Mouse (Mus musculus) forebrain, embryonic 11.5 days (tissue): ENCODE measurements around the gene Ptprd. TPM values are rescaled to one million over a fixed set of nuclear protein-coding genes. Genes with fewer than 3 reads are reported as not detected.

Source experiments
- ATAC-seq: fragments of 200-750 bp; cut with Nextera tagmentation; replicated peaks from 2 replicates; pipeline ENCODE4 v1.8.0; 2017; ENCODE audit warnings: moderate TSS enrichment; ENCODE audit not compliant: low FRiP score
- DNase-seq: peaks from one replicate; pipeline ENCODE4 v3.0.0-alpha.2; 2017; ENCODE audit warnings: low spot score
- H3K27ac ChIP-seq: fragments of 300-500 bp; sonication (generic); 2 replicates; pipeline ENCODE4 v1.5.1; 2014; ENCODE audit warnings: low read depth, low read length
- H3K27me3 ChIP-seq: fragments of 300-500 bp; sonication (generic); 2 replicates; pipeline ENCODE4 v1.6.1; 2014; ENCODE audit warnings: mild to moderate bottlenecking, low read length, mixed read lengths; ENCODE audit not compliant: control insufficient read depth, insufficient read depth
- H3K36me3 ChIP-seq: fragments of 300-500 bp; sonication (generic); 2 replicates; pipeline ENCODE4 v1.6.1; 2014; ENCODE audit warnings: mild to moderate bottlenecking, low read length, moderate library complexity, mixed read lengths; ENCODE audit not compliant: control insufficient read depth, insufficient read depth
- H3K4me1 ChIP-seq: fragments of 300-500 bp; sonication (generic); replicated peaks from 2 replicates; pipeline ENCODE4 v1.6.1; 2014; ENCODE audit warnings: low read length, mixed read lengths; ENCODE audit not compliant: control insufficient read depth, insufficient read depth
- H3K4me2 ChIP-seq: fragments of 300-500 bp; sonication (generic); 2 replicates; pipeline ENCODE4 v1.6.1; 2014; ENCODE audit warnings: low read depth, mild to moderate bottlenecking, low read length, moderate library complexity, mixed read lengths; ENCODE audit not compliant: severe bottlenecking
- H3K4me3 ChIP-seq: fragments of 300-500 bp; sonication (generic); 2 replicates; pipeline ENCODE4 v1.5.1; 2014; ENCODE audit warnings: low read depth, low read length
- H3K9ac ChIP-seq: fragments of 300-500 bp; sonication (generic); 2 replicates; pipeline ENCODE4 v1.6.1; 2014; ENCODE audit warnings: low read length
- H3K9me3 ChIP-seq: fragments of 300-500 bp; sonication (generic); 2 replicates; pipeline ENCODE4 v1.6.1; 2016; ENCODE audit warnings: low read length, mixed read lengths; ENCODE audit not compliant: control insufficient read depth
- WGBS: fragments of 180-500 bp; shearing (Covaris S2); extraction: QIAGEN DNeasy Blood & Tissue Kit; methylation state at CpG from one replicate; pipeline ENCODE4 v1.1.7; 2014; 5-methylcytosine and 5-hydroxymethylcytosine counted together
- polyA plus RNA-seq: library from polyadenylated mRNA; unstranded; fragments of >200 nt; fragmentation: Nextera tagmentation; extraction: Ambion mirVana; gene quantifications from 2 replicates; pipeline ENCODE4 v1.2.1, GENCODE M21; 2014

Gene Ptprd
- polyA plus RNA-seq, 1 experiment from 2014 or later: 30.1 TPM

- no peak overlapping the region for H3K9ac ChIP-seq
- DNase-seq: no peak
- no peak overlapping the region for H3K4me3 ChIP-seq
- H3K27me3 ChIP-seq: no peaks in the 10 kb centered on the region
- WGBS: 74% methylated on average over 1 of the region's 1 CpGs
- no peak for ATAC-seq
- no peaks in the 10 kb centered on the region for H3K9me3 ChIP-seq
- H3K27ac ChIP-seq: no peak overlapping the region
- H3K4me1 ChIP-seq: no peaks in the 10 kb centered on the region
- no peak overlapping the region for H3K4me2 ChIP-seq
- no peaks in the 10 kb centered on the region for H3K36me3 ChIP-seq
These were observed 625.1 kb downstream of the Ptprd start for GRCm38 (mm10) chr4:77586624-77587023.

DNA sequence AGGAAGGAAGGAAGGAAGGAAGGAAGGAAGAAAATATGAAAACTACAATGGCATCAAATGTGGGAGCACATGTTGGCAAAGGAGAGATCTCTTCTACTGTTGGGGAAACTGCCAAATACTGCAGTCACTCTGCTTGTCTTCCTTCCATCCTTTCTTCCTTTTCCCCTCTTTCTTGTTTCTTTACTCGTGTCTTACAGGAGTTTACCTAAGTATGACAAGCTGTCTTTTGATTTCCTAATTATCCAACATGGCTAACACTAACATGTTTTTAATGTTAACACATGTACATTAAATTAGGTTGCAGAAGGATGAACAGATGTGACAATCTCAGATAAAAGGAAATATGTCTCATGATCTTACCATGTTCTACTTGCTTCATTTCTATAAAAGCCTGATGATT is 625.5 kb downstream of the Ptprd start:
- no peak overlapping the region for H3K27ac ChIP-seq
- H3K9me3 ChIP-seq: no peaks in the 10 kb centered on the region
- H3K36me3 ChIP-seq: no peaks in the 10 kb centered on the region
- no peaks in the 10 kb centered on the region for H3K27me3 ChIP-seq
- no peaks in the 10 kb centered on the region for H3K4me1 ChIP-seq
- no peak overlapping the region for H3K9ac ChIP-seq
- 89% methylated on average over 1 of the region's 1 CpGs for WGBS
- no peak for ATAC-seq
- DNase-seq: no peak
- no peak overlapping the region for H3K4me2 ChIP-seq
- H3K4me3 ChIP-seq: no peak overlapping the region

DNA sequence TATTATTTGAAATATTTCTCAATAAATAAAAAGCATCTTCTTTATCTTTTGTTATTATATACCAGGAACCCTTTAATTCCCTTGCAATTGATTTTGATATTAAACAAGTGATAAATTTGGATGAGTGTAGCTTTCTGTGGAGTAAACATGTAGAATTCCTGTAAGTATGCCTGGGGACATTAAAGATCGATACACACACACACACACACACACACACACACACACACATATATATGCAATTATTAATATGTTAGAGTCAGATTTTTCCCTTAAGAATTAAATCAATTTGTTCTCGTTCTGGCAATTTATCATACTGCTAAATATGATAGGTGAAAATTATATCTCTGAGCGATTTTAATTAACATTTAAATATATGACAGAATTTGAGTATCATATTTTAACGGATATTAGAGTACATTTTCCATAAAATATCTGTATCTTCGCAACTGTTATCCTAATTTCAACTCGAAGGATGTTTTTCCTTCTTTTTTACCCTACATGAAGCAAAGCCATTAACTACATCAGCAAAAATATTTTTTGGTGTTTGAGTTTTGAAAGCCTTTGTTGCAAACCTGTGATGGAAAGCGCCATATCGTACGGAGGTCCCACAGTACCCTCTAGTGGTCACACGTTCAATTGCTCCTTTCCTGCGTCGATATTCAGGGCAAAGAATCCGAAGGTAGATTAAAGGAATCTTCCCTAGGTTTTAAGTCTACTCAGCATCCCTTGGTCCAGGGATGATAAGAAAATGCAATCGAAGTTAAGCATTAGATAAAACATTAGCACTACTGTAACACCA is 653.2 kb downstream of the Ptprd start:
- Histone ChIP-seq H3K9me3 (no peaks in the 10 kb centered on the region), H3K4me1 (no peaks in the 10 kb centered on the region), H3K4me3 (no peak overlapping the region), H3K9ac (no peak overlapping the region), H3K27me3 (no peaks in the 10 kb centered on the region), H3K27ac (no peak overlapping the region), H3K4me2 (no peak overlapping the region), H3K36me3 (no peaks in the 10 kb centered on the region)
- peak; percentile 54 for DNase-seq
- 24% methylated on average over 14 of the region's 14 CpGs for WGBS
- peak; percentile 71 for ATAC-seq

- no peaks in the 10 kb centered on the region for H3K4me1 ChIP-seq
- no peak overlapping the region for H3K4me3 ChIP-seq
- no peaks in the 10 kb centered on the region for H3K36me3 ChIP-seq
- no peak for ATAC-seq
- no peak overlapping the region for H3K4me2 ChIP-seq
- H3K9ac ChIP-seq: no peak overlapping the region
- H3K27ac ChIP-seq: no peak overlapping the region
- H3K27me3 ChIP-seq: no peaks in the 10 kb centered on the region
- DNase-seq: no peak
- WGBS: 73% methylated on average over 4 of the region's 4 CpGs
- no peaks in the 10 kb centered on the region for H3K9me3 ChIP-seq
These were observed 655.9 kb downstream of the Ptprd start for GRCm38 (mm10) chr4:77555841-77556240.

DNA sequence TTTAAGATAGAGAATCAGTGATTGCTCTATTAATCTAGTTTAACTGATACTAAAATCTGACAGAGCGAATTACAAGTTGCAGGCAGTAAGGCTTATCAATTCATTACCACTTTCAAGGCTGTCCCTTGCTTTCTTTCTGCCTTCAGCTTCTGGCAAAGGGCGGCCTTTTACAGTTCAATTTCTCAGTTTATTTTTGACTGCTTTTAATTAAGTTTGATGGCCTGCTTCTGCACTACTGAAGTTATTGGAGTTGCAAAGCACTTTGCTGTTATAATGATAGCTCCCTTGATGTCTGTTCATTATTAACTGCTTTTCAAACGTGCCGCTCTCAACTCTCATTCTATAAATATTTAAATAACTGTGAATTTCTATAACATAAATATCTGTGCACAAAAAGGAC is 673.9 kb downstream of the Ptprd start:
- Histone ChIP-seq H3K36me3 (no peaks in the 10 kb centered on the region), H3K4me2 (no peak overlapping the region), H3K4me3 (no peak overlapping the region), H3K9ac (no peak overlapping the region), H3K9me3 (no peaks in the 10 kb centered on the region), H3K27ac (no peak overlapping the region), H3K4me1 (peaks cover 4% of the 10 kb centered on the region; the same call in 1 of the 2 replicates), H3K27me3 (no peaks in the 10 kb centered on the region)
- DNase-seq: no peak
- ATAC-seq: 0 out of 2 replicates have a peak, but pooled peaks have one; percentile 14
- WGBS: 79% methylated on average over 4 of the region's 4 CpGs

DNA sequence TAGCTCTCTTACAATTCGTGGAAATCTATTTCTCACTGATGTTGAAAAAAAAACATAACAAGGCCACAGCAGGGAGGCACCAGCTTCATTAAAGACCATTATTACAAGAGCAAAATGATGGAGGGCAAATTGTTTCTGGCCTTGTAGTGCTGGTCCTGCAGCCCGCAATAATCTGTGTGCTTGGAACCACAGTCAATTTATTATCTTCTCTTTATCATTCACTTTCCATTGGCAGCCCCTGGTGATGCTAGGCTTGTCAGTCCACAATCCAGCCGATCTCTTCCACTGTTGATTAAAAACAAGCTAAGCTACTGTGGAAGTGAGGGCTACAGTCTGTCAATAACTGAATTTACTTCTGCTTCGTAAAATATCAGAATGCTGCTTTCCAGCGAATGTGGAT is 674.4 kb downstream of the Ptprd start:
- 42% methylated on average over 5 of the region's 5 CpGs for WGBS
- Histone ChIP-seq H3K9me3 (no peaks in the 10 kb centered on the region), H3K27ac (no peak overlapping the region), H3K27me3 (no peaks in the 10 kb centered on the region), H3K4me1 (peaks cover 4% of the 10 kb centered on the region; the same call in 1 of the 2 replicates), H3K36me3 (no peaks in the 10 kb centered on the region), H3K4me2 (no peak overlapping the region), H3K9ac (no peak overlapping the region), H3K4me3 (no peak overlapping the region)
- DNase-seq (no peak), ATAC-seq (peak; percentile 40; the same call in 1 of the 2 replicates)

DNA sequence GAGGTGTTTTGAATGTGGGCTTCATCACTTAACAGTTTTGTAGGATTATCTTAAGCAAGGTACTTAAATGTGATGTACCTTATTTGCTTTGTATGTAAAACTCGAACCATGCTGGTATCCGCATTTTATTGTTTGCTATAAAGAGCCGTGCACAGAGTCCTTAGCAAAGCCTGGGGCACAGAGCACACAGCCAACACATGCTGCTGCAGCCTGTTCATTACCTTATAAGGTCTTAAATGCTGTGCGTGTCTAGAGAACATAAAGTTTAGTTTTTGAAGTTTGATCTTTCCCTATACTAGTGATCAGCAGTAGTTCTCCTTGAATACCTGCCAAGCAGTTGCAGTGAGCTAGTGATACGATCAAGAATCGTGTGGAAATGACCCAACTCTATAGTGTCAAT is 676.2 kb downstream of the Ptprd start:
- no peaks in the 10 kb centered on the region for H3K27me3 ChIP-seq
- WGBS: 87% methylated on average over 6 of the region's 6 CpGs
- H3K4me2 ChIP-seq: no peak overlapping the region
- no peak overlapping the region for H3K4me3 ChIP-seq
- no peaks in the 10 kb centered on the region for H3K9me3 ChIP-seq
- H3K27ac ChIP-seq: no peak overlapping the region
- DNase-seq (no peak), ATAC-seq (no peak)
- H3K4me1 ChIP-seq: peaks cover 4% of the 10 kb centered on the region; the same call in 1 of the 2 replicates
- no peaks in the 10 kb centered on the region for H3K36me3 ChIP-seq
- H3K9ac ChIP-seq: no peak overlapping the region

GRCm38 (mm10) chr4:77534553-77534952 is 677.2 kb downstream of the Ptprd start:
- Histone ChIP-seq H3K4me3 (no peak overlapping the region), H3K27me3 (no peaks in the 10 kb centered on the region), H3K9ac (no peak overlapping the region), H3K4me2 (no peak overlapping the region), H3K4me1 (peaks cover 4% of the 10 kb centered on the region; the same call in 1 of the 2 replicates), H3K27ac (no peak overlapping the region), H3K36me3 (no peaks in the 10 kb centered on the region), H3K9me3 (no peaks in the 10 kb centered on the region)
- DNase-seq (no peak), ATAC-seq (no peak)
- WGBS: 37% methylated on average over 4 of the region's 4 CpGs

GRCm38 (mm10) chr4:77519166-77519565 is 692.6 kb downstream of the Ptprd start:
- Histone ChIP-seq H3K36me3 (no peaks in the 10 kb centered on the region), H3K4me2 (no peak overlapping the region), H3K9me3 (no peaks in the 10 kb centered on the region), H3K4me3 (no peak overlapping the region), H3K4me1 (no peaks in the 10 kb centered on the region), H3K9ac (no peak overlapping the region), H3K27ac (no peak overlapping the region), H3K27me3 (no peaks in the 10 kb centered on the region)
- 56% methylated on average over 5 of the region's 5 CpGs for WGBS
- no peak for DNase-seq
- ATAC-seq: peak; percentile 81; the same call in 1 of the 2 replicates
